Mouse (Mus musculus): Measurements from ENCODE around the gene Usp48.

GRCm38 (mm10) chr4:137679979-137680550 lies 86.5 kb downstream of the Usp48 start:
- TF ChIP-seq CTCF (IDR thresholded peaks at IDR 0.05; ENCODE audit: extremely low read depth, insufficient read depth, insufficient read length, insufficient replicate concordance) (no peak), POLR2A (IDR thresholded peaks at IDR 0.05; ENCODE audit: low read depth, low read length) (no peak)

All from spleen, adult 2 months (tissue).